Mouse (Mus musculus): ENCODE results near the gene Skida1.

DNA sequence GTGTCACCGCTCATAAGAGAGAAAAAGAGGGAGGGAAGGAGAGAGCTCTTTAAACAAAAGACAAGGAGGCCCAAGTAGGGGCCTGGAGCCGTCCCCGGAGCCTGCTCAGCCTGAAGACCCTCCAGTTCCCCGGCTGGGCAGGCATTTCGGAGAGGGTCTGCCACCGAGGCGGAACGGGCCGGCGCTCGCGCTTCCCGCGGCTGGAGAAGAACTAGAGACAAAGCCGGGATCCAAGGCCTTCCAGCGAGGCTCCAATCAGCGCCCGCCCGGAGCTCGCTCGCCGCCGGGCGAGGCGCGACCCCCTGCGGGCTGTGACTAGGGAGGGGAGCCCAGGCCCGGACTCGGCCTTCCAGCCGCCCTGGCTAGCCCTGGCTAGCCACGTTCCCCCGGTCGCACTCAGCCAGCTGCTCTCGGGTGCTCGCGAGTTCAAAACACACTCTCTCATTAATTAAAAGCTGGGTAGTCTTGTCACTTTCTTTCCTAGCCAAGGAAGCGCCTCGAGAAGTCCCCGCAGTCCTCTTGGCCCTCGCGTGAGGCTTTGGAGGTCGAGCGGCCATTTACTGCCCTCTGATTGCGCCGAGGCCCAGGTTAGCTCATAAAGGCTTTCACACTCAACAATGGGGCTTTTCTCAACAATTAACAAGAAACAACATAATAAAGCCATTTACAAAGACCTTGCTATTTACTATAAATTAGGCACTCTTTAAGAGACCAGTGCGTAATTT, 9.1 kb downstream of the Skida1 start:
- TF ChIP-seq CTCF (IDR thresholded peaks at IDR 0.05; ENCODE audit: control insufficient read depth, insufficient read depth, insufficient replicate concordance, low read depth, low read length) (no peak), POLR2A (IDR thresholded peaks at IDR 0.05; ENCODE audit: control insufficient read depth, low read depth, low read length) (no peak)
